Mouse (Mus musculus) layer of hippocampus, adult 18-20 months (tissue): Measurements from ENCODE around the gene Fam162a. TPM values are rescaled to one million over a fixed set of nuclear protein-coding genes. Genes with fewer than 3 reads are reported as not detected.
"Not testable (repeated sequence)": the region's sequence is repeated elsewhere in the genome, so short reads cannot be mapped to it uniquely, and the experiment has no call there.

Experiments used
- DNase-seq, 2 experiments: peaks; one replicate each; pipeline ENCODE4 v3.0.0; 2022; ENCODE audit warnings: low spot score in 2 of 2
- total RNA-seq, 2 experiments: library from RNA; stranded (reverse); gene quantifications; 2 replicates each; pipeline ENCODE4 v1.2.3; 2021

Fam162a gene
- total RNA-seq, 2 experiments from 2014 or later: 72.2 to 83.8 TPM

- no peak for DNase-seq
These were observed 8.1 kb downstream of the Fam162a start for GRCm38 (mm10) chr16:36063315-36063714.

- not testable (repeated sequence) for DNase-seq
These were observed 8.9 kb downstream of the Fam162a start for GRCm38 (mm10) chr16:36062534-36062933.

GRCm38 (mm10) chr16:36057933-36058475 is 13.4 kb downstream of the Fam162a start:
- DNase-seq: no peak

GRCm38 (mm10) chr16:36056416-36056815 is 15.0 kb downstream of the Fam162a start:
- DNase-seq: no peak

- no peak for DNase-seq
These were observed 16.5 kb downstream of the Fam162a start for GRCm38 (mm10) chr16:36054920-36055319.

- no peak for DNase-seq
These were observed 17.7 kb downstream of the Fam162a start for GRCm38 (mm10) chr16:36053524-36054275.

- DNase-seq: no peak
These were observed 19.9 kb downstream of the Fam162a start for GRCm38 (mm10) chr16:36051491-36051890.

- DNase-seq: no peak
These were observed 23.9 kb downstream of the Fam162a start for GRCm38 (mm10) chr16:36047538-36047937.

- no peak for DNase-seq
These were observed 27.4 kb downstream of the Fam162a start for GRCm38 (mm10) chr16:36043964-36044363.

- DNase-seq: no peak
These were observed 28.3 kb downstream of the Fam162a start for GRCm38 (mm10) chr16:36043073-36043472.

- DNase-seq: no peak
These were observed 29.8 kb downstream of the Fam162a start for GRCm38 (mm10) chr16:36041625-36042020.

- peak; percentile 93 to 98 for DNase-seq
These were observed 30.5 kb downstream of the Fam162a start, which contains the start of gene Wdr5b for GRCm38 (mm10) chr16:36040640-36041624. Wdr5b (plus strand) TSS chr16:36041190.

- not testable (repeated sequence) for DNase-seq
These were observed 43.3 kb downstream of the Fam162a start for GRCm38 (mm10) chr16:36028120-36028519.

GRCm38 (mm10) chr16:36016335-36016734 is 55.1 kb downstream of the Fam162a start:
- no peak for DNase-seq

- DNase-seq: no peak
These were observed 63.0 kb downstream of the Fam162a start for GRCm38 (mm10) chr16:36008396-36008795.

- not testable (repeated sequence) for DNase-seq
These were observed 72.5 kb downstream of the Fam162a start for GRCm38 (mm10) chr16:35998852-35999251.

Other genes with a start within 250 kb of the Fam162a start
- 1 to 10 TPM; 1.1 to 1.2 TPM for gene Parp14, start 200.1 kb downstream of the Fam162a start, total RNA-seq
- 1 to 10 TPM; 2.8 to 3.2 TPM for gene Parp9, start 133.1 kb downstream of the Fam162a start, total RNA-seq
- gene Dtx3l, start 132.4 kb downstream of the Fam162a start, total RNA-seq: 1 to 10 TPM; 5.4 to 5.7 TPM
- gene Kpna1, start 92.8 kb downstream of the Fam162a start, total RNA-seq: 100 to 1,000 TPM; 137 to 143 TPM
- gene Wdr5b, start 30.4 kb downstream of the Fam162a start, total RNA-seq: 1 to 10 TPM; 4.3 to 4.6 TPM
- gene Ccdc58, start 91 bp upstream of the Fam162a start, total RNA-seq: 10 to 100 TPM; 18.8 to 21.2 TPM
- gene Csta1, start 59.6 kb upstream of the Fam162a start, total RNA-seq: not detected
- not detected for gene Stfa2l1, start 85.2 kb upstream of the Fam162a start, total RNA-seq
- not detected for gene Gm5483, start 112.6 kb upstream of the Fam162a start, total RNA-seq
- not detected for gene Gm5416, start 138.8 kb upstream of the Fam162a start, total RNA-seq
- gene 2010005H15Rik, start 149.9 kb upstream of the Fam162a start, total RNA-seq: not detected
- gene Stfa1, start 205.4 kb upstream of the Fam162a start, total RNA-seq: not detected